Mouse (Mus musculus) heart, embryonic 11.5 days (tissue): ENCODE results near the gene Tmprss6. TPM values are rescaled to one million over a fixed set of nuclear protein-coding genes. Genes with fewer than 3 reads are reported as not detected.

Experiments used
- ATAC-seq: fragments of 200-750 bp; cut with Nextera tagmentation; replicated peaks from 2 replicates; pipeline ENCODE4 v1.8.0; 2017; ENCODE audit warnings: moderate library complexity; ENCODE audit not compliant: insufficient number of reproducible peaks, low FRiP score, low TSS enrichment
- H3K27ac ChIP-seq: fragments of 300-500 bp; sonication (generic); 2 replicates; pipeline ENCODE4 v1.5.1; 2014; ENCODE audit warnings: mild to moderate bottlenecking, low read depth, low read length
- H3K27me3 ChIP-seq: fragments of 300-500 bp; sonication (generic); 2 replicates; pipeline ENCODE4 v1.6.1; 2014; ENCODE audit warnings: mild to moderate bottlenecking, low read length, mixed read lengths; ENCODE audit not compliant: control insufficient read depth, insufficient read depth
- H3K36me3 ChIP-seq: fragments of 300-500 bp; sonication (generic); 2 replicates; pipeline ENCODE4 v1.6.1; 2014; ENCODE audit warnings: mild to moderate bottlenecking, low read length, moderate library complexity, mixed read lengths; ENCODE audit not compliant: control insufficient read depth, insufficient read depth
- H3K4me1 ChIP-seq: fragments of 300-500 bp; sonication (generic); 2 replicates; pipeline ENCODE4 v1.6.1; 2014; ENCODE audit warnings: low read length; ENCODE audit not compliant: control insufficient read depth, insufficient read depth
- H3K4me2 ChIP-seq: fragments of 300-500 bp; sonication (generic); 2 replicates; pipeline ENCODE4 v1.6.1; 2014; ENCODE audit warnings: mild to moderate bottlenecking, moderate library complexity
- H3K4me3 ChIP-seq: fragments of 300-500 bp; sonication (generic); 2 replicates; pipeline ENCODE4 v1.5.1; 2014; ENCODE audit warnings: low read depth, low read length
- H3K9ac ChIP-seq: fragments of 300-500 bp; sonication (generic); 2 replicates; pipeline ENCODE4 v1.6.1; 2014; ENCODE audit warnings: mild to moderate bottlenecking, low read depth, low read length, moderate library complexity
- H3K9me3 ChIP-seq: fragments of 300-500 bp; sonication (generic); replicated peaks from 2 replicates; pipeline ENCODE4 v1.6.1; 2016; ENCODE audit warnings: low read length; ENCODE audit not compliant: control insufficient read depth
- WGBS: fragments of 180-500 bp; shearing (Covaris S2); extraction: QIAGEN DNeasy Blood & Tissue Kit; methylation state at CpG from one replicate; pipeline ENCODE4 v1.1.7; 2014; ENCODE audit not compliant: insufficient replicate concordance; 5-methylcytosine and 5-hydroxymethylcytosine counted together
- polyA plus RNA-seq: library from polyadenylated mRNA; unstranded; fragments of >200 nt; fragmentation: Nextera tagmentation; extraction: Ambion mirVana; gene quantifications from 2 replicates; pipeline ENCODE4 v1.2.1, GENCODE M21; 2014

Tmprss6 gene
- polyA plus RNA-seq, 1 experiment from 2014 or later: 0.64 TPM

- Histone ChIP-seq H3K27ac (no peak overlapping the region), H3K4me3 (no peak overlapping the region), H3K9ac (no peak overlapping the region), H3K4me2 (no peak overlapping the region), H3K9me3 (no peaks in the 10 kb centered on the region), H3K27me3 (no peaks in the 10 kb centered on the region), H3K36me3 (no peaks in the 10 kb centered on the region), H3K4me1 (peaks cover 22% of the 10 kb centered on the region)
- whole genome bisulfite sequencing: 57% methylated on average over 4 of the region's 4 CpGs
- ATAC-seq: no peak
Observed at GRCm38 (mm10) chr15:78401921-78402320, 66.5 kb downstream of the Tmprss6 start.

DNA sequence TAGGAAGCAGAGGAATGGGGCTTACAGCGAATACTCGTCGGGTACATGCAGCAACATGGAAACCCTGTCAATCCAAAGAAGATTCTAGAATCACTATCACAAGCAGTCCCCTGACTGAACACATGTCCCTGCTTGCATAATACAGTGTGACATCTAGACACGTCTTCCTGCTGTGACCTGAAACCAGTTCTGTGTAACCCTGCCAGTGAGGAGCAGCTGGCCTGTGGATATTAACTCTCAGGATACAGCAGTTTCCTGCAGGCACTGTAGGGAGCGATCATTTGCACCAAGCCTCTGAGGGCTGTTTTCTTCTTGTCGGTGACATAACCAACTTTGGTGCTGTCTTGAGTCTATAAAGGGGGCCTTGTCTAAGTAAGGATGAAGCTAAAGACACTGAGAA is 67.1 kb downstream of the Tmprss6 start:
- no peak overlapping the region for H3K4me3 ChIP-seq
- no peak overlapping the region for H3K4me2 ChIP-seq
- H3K27ac ChIP-seq: no peak overlapping the region
- WGBS: 74% methylated on average over 6 of the region's 6 CpGs
- no peak overlapping the region; the same call in 1 of the 2 replicates for H3K9ac ChIP-seq
- H3K36me3 ChIP-seq: no peaks in the 10 kb centered on the region
- H3K4me1 ChIP-seq: peaks cover 22% of the 10 kb centered on the region
- H3K9me3 ChIP-seq: no peaks in the 10 kb centered on the region
- H3K27me3 ChIP-seq: no peaks in the 10 kb centered on the region
- no peak for ATAC-seq

DNA sequence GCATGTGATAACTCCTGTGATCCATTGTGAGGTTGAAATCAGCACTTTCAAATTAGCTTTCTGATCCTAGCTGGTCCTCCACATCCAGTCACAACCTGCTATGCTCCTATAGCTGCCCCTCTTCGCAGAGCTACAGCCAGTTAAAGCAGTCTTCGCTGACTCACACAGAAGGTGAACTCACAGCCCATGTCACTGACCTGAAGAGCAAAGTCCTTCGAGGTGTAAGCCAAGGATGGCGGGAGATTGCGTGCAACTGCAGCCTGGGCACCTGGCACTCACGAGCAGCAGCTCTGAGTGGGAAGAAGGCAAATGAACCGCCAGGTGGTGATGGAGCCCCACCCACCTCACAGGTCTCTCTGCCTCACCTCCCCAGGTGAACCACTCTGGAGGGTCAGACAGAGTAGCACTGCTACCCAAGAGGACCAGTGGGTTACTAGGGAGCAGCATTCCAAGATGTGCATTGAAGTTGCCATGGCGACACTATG is 72.9 kb downstream of the Tmprss6 start, which contains the start of gene Tex33:
Tex33 (minus strand) TSS at position 435 of the 485 bp plus-strand sequence.
- Histone ChIP-seq H3K4me2 (no peak within 1 kb of the TSS), H3K27ac (no peak within 1 kb of the TSS), H3K4me3 (no peak within 1 kb of the TSS), H3K9me3 (no peaks in the 10 kb centered on the region), H3K4me1 (no peaks in the 10 kb centered on the region), H3K27me3 (no peaks in the 10 kb centered on the region), H3K36me3 (no peaks in the 10 kb centered on the region), H3K9ac (no peak within 1 kb of the TSS)
- ATAC-seq: no peak
- 78% methylated on average over 8 of the region's 8 CpGs for WGBS

DNA sequence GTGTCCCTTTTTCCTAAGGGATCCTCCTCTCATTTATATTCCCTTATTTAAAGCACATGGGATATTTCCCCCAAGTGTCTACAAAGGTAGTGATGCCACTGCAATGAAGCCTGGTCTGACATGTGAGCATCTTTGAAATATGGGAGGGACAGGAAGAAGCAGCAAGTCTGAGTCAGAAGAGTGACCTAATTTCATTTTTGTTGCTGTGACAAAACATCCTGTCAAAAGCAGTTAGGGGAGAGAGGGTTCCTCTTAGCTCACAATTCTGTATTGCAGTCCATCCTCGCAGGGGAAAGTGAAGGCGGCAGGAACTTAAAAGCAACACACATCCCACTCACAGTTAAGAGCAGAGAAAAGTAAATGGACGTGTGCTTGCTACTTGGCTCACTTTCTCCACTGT is 77.6 kb downstream of the Tmprss6 start:
- H3K4me2 ChIP-seq: no peak overlapping the region
- no peaks in the 10 kb centered on the region for H3K9me3 ChIP-seq
- 69% methylated on average over 3 of the region's 3 CpGs for WGBS
- H3K27ac ChIP-seq: no peak overlapping the region
- no peaks in the 10 kb centered on the region for H3K4me1 ChIP-seq
- H3K4me3 ChIP-seq: no peak overlapping the region
- no peaks in the 10 kb centered on the region for H3K36me3 ChIP-seq
- H3K27me3 ChIP-seq: peaks cover 5% of the 10 kb centered on the region; the same call in 1 of the 2 replicates
- H3K9ac ChIP-seq: no peak overlapping the region
- ATAC-seq: no peak

Other genes starting within 250 kb of the Tmprss6 start
- gene Ncf4, start 223.8 kb downstream of the Tmprss6 start, polyA plus RNA-seq: 17.6 and 27.3 TPM in 2 replicates
- 0.80 and 1.00 TPM in 2 replicates for gene Csf2rb2, start 162.9 kb downstream of the Tmprss6 start, polyA plus RNA-seq
- gene Csf2rb, start 142.9 kb downstream of the Tmprss6 start, polyA plus RNA-seq: 6.5 and 6.6 TPM in 2 replicates
- gene Tex33, start 72.7 kb downstream of the Tmprss6 start, polyA plus RNA-seq: not detected in 2 replicates
- 9.6 and 13.5 TPM in 2 replicates for gene Tst, start 62.7 kb downstream of the Tmprss6 start, polyA plus RNA-seq
- gene Mpst, start 62.2 kb downstream of the Tmprss6 start, polyA plus RNA-seq: 1.1 and 1.6 TPM in 2 replicates
- 16.8 and 21.3 TPM in 2 replicates for gene Kctd17, start 40.1 kb downstream of the Tmprss6 start, polyA plus RNA-seq
- gene Il2rb, start 26.6 kb upstream of the Tmprss6 start, polyA plus RNA-seq: not detected in 2 replicates
- 36.3 and 37.0 TPM in 2 replicates for gene C1qtnf6, start 62.8 kb upstream of the Tmprss6 start, polyA plus RNA-seq
- gene Sstr3, start 76.1 kb upstream of the Tmprss6 start, polyA plus RNA-seq: 0.04 and 0.38 TPM in 2 replicates
- 3.4 and 9.2 TPM in 2 replicates for gene Rac2, start 104.1 kb upstream of the Tmprss6 start, polyA plus RNA-seq
- 1.3 and 2.0 TPM in 2 replicates for gene Cyth4, start 128.4 kb upstream of the Tmprss6 start, polyA plus RNA-seq